Mouse (Mus musculus): Measurements from ENCODE around the gene C1qc. TPM values are rescaled to one million over a fixed set of nuclear protein-coding genes. Genes with fewer than 3 reads are reported as not detected.

The C1qc gene
- polyA plus RNA-seq, 2 experiments: 34.1 to 46.5 TPM

DNA sequence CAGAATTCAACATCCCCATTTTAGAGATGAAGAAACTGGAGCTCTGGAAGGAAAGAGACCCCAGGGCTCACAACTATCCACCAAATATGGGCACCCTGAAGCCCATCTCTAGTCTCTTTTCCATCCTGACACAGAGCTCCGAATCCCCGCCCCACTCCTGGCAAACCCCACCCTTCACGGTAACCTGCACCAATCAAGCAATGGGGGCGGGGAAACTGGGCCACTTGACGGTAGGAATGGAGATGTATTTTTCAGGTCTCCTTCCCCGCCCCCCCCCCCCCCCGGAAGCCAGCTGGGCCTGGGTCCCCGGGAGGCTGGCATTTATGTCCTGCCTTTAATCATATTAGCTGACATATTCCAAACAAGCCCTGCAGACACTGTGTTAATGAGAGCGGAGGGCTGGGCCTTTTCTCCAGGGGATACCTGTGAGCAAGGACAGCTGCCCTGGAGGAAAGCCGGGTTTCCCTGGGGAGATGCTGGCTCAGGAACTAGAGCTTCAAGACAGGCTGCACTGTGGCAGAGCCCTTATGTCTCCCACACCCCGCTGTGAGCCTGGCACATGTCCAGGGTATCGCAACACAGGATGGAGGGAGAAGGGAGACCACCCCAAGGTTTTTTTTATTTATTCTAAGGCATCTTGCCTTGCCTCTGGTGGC is 25.0 kb downstream of the C1qc start:
- ATAC-seq (ENCODE audit: insufficient read depth) (no peak), DNase-seq (ENCODE audit: low read depth in 3 of 3, low spot score in 3 of 3) (no peak)
- WGBS (ENCODE audit: insufficient replicate concordance): 22% methylated on average over 11 of the region's 12 CpGs
- Histone ChIP-seq H3K4me2 (ENCODE audit: low read depth) (no peak overlapping the region), H3K9me3 (ENCODE audit: control insufficient read depth, low read length) (no peaks in the 10 kb centered on the region), H3K4me1 (replicated peaks; ENCODE audit: control insufficient read depth in 2 of 2, insufficient read depth in 2 of 2, low read length in 1 of 2) (no peaks in the 10 kb centered on the region), H3K27me3 (ENCODE audit: control insufficient read depth, insufficient read depth, low read length) (no peaks in the 10 kb centered on the region), H3K4me3 (ENCODE audit: insufficient read depth in 1 of 2, low read depth in 2 of 2, low read length in 2 of 2) (no peak overlapping the region), H3K9ac (replicated peaks) (no peak overlapping the region), H3K36me3 (replicated peaks; ENCODE audit: control insufficient read depth, insufficient read depth, low read depth) (no peaks in the 10 kb centered on the region), H3K27ac (no peak overlapping the region)
- TF ChIP-seq CTCF (IDR thresholded peaks at IDR 0.05; ENCODE audit: low read depth): no peak
- TF ChIP-seq EP300 (IDR thresholded peaks at IDR 0.05; ENCODE audit: low read depth): no peak

DNA sequence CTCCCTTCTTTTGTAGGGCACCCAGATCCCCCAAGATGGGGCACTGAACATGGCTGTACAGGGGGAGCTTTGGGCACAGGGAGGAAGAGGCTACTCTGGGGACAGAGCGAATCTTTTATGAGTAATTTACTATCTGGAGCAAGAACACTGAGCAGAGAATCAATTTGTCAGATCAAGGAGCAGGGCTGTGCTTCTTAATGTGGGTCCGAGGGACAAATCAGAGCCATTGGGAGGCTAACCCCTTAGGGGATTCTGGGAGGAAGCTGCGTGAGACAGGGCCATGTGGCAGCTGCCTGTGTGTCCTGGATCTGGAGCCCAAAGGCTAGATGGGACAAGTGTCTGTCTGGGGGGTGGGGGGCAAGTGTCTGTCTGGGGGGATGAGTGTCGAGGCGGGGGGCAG is 27.3 kb downstream of the C1qc start:
- H3K9ac ChIP-seq (replicated peaks): no peak overlapping the region
- H3K9me3 ChIP-seq (ENCODE audit: control insufficient read depth, low read length): no peaks in the 10 kb centered on the region
- no peaks in the 10 kb centered on the region for H3K4me1 ChIP-seq (replicated peaks; ENCODE audit: control insufficient read depth in 2 of 2, insufficient read depth in 2 of 2, low read length in 1 of 2)
- ATAC-seq (ENCODE audit: insufficient read depth): no peak
- TF ChIP-seq CTCF (IDR thresholded peaks at IDR 0.05; ENCODE audit: low read depth) (no peak), EP300 (IDR thresholded peaks at IDR 0.05; ENCODE audit: low read depth) (no peak)
- H3K4me2 ChIP-seq (ENCODE audit: low read depth): no peak overlapping the region
- no peak for DNase-seq (ENCODE audit: low read depth in 3 of 3, low spot score in 3 of 3)
- no peak overlapping the region for H3K4me3 ChIP-seq (ENCODE audit: insufficient read depth in 1 of 2, low read depth in 2 of 2, low read length in 2 of 2)
- no peaks in the 10 kb centered on the region for H3K36me3 ChIP-seq (replicated peaks; ENCODE audit: control insufficient read depth, insufficient read depth, low read depth)
- H3K27me3 ChIP-seq (ENCODE audit: control insufficient read depth, insufficient read depth, low read length): no peaks in the 10 kb centered on the region
- WGBS (ENCODE audit: insufficient replicate concordance): 56% methylated on average over 5 of the region's 5 CpGs
- H3K27ac ChIP-seq: no peak overlapping the region

DNA sequence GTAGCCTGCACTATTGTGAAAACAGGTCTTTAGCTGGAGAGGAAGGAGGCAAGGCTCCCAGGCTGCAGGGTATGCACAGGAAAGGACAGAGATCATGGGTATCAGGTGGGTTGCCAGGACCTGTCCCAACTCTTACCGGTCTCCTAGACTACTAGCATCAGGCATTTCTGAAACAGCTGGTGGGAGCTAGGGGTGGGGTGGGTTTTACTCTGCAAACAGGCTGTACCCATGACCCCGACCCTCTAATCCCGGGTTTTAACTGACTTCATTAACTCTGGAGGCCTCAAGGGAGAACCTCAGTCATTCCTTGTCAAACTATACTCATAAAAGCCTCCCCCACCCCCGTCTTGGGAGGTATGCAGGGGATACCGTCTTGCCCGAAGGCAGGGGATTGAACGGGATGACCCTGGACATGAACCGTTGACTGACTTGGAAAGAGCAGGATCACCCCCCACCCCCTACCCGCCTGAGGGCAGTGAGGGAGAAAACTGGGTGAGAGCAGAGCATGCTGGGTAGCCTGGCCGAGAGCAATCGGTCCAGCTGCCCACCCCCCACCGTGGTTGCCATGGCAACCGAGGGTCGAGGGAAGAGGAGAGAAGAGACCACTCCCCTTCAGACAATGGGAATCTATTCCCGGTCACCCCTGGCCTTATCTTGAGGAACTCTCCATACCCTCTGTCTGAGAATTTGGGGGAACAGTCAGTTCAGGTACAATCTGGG is 28.0 kb downstream of the C1qc start:
- H3K27ac ChIP-seq: no peak overlapping the region
- no peaks in the 10 kb centered on the region for H3K9me3 ChIP-seq (ENCODE audit: control insufficient read depth, low read length)
- no peak for ATAC-seq (ENCODE audit: insufficient read depth)
- no peaks in the 10 kb centered on the region for H3K4me1 ChIP-seq (replicated peaks; ENCODE audit: control insufficient read depth in 2 of 2, insufficient read depth in 2 of 2, low read length in 1 of 2)
- no peak for DNase-seq (ENCODE audit: low read depth in 3 of 3, low spot score in 3 of 3)
- no peaks in the 10 kb centered on the region for H3K36me3 ChIP-seq (replicated peaks; ENCODE audit: control insufficient read depth, insufficient read depth, low read depth)
- WGBS (ENCODE audit: insufficient replicate concordance): 28% methylated on average over 15 of the region's 15 CpGs
- no peak overlapping the region for H3K9ac ChIP-seq (replicated peaks)
- H3K27me3 ChIP-seq (ENCODE audit: control insufficient read depth, insufficient read depth, low read length): no peaks in the 10 kb centered on the region
- TF ChIP-seq CTCF (IDR thresholded peaks at IDR 0.05; ENCODE audit: low read depth) (no peak), EP300 (IDR thresholded peaks at IDR 0.05; ENCODE audit: low read depth) (no peak)
- H3K4me2 ChIP-seq (ENCODE audit: low read depth): no peak overlapping the region
- no peak overlapping the region for H3K4me3 ChIP-seq (ENCODE audit: insufficient read depth in 1 of 2, low read depth in 2 of 2, low read length in 2 of 2)

DNA sequence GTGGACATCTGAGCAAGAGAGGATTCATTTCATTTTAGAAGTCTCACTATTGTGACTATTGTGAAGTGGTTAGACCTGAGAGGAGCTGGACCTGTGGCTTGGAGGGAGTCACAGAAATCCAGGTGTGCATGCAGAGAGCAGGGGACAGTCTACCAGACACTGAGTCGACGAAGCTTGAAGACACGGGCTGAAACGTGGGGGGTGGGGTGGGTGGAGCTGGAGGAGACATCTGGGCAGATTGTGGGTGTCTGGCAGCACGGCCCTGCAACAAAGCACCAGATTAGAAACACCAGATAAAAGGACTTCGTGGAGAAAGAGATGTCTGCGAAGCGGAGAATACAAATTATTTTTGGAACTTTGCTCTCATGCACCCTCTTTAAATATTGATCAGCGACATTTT is 29.3 kb downstream of the C1qc start:
- no peak overlapping the region for H3K4me3 ChIP-seq (ENCODE audit: insufficient read depth in 1 of 2, low read depth in 2 of 2, low read length in 2 of 2)
- no peaks in the 10 kb centered on the region for H3K27me3 ChIP-seq (ENCODE audit: control insufficient read depth, insufficient read depth, low read length)
- no peak overlapping the region for H3K27ac ChIP-seq
- no peak for DNase-seq (ENCODE audit: low read depth in 3 of 3, low spot score in 3 of 3)
- no peaks in the 10 kb centered on the region for H3K4me1 ChIP-seq (replicated peaks; ENCODE audit: control insufficient read depth in 2 of 2, insufficient read depth in 2 of 2, low read length in 1 of 2)
- WGBS (ENCODE audit: insufficient replicate concordance): 27% methylated on average over 9 of the region's 9 CpGs
- no peak for ATAC-seq (ENCODE audit: insufficient read depth)
- no peak for TF ChIP-seq CTCF (IDR thresholded peaks at IDR 0.05; ENCODE audit: low read depth)
- no peak overlapping the region for H3K9ac ChIP-seq (replicated peaks)
- no peaks in the 10 kb centered on the region for H3K36me3 ChIP-seq (replicated peaks; ENCODE audit: control insufficient read depth, insufficient read depth, low read depth)
- no peak overlapping the region for H3K4me2 ChIP-seq (ENCODE audit: low read depth)
- no peaks in the 10 kb centered on the region for H3K9me3 ChIP-seq (ENCODE audit: control insufficient read depth, low read length)

DNA sequence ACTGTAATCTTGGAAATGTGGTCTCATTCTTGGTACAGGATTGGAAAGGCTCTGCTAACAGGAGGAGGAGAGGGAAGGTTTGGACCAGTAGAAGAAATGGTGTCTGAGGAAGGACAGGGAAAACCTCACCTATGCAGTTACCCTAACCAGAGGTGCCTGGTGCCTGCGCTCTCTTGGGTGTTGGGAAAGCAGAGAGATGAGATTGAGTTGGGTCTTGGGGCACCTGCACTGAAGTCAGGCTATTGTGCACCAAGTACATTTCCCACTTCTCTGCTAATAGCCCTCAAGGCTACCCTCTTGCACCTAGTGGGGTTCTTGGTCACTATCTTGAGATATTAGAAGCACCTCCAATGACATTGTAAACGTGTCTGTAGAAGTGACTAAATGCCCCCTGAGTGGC is 30.5 kb downstream of the C1qc start:
- H3K4me3 ChIP-seq (ENCODE audit: insufficient read depth in 1 of 2, low read depth in 2 of 2, low read length in 2 of 2): no peak overlapping the region
- H3K27ac ChIP-seq: no peak overlapping the region
- H3K9me3 ChIP-seq (ENCODE audit: control insufficient read depth, low read length): no peaks in the 10 kb centered on the region
- TF ChIP-seq CTCF (IDR thresholded peaks at IDR 0.05; ENCODE audit: low read depth): no peak
- no peak for TF ChIP-seq EP300 (IDR thresholded peaks at IDR 0.05; ENCODE audit: low read depth)
- WGBS (ENCODE audit: insufficient replicate concordance): 39% methylated on average over 2 of the region's 2 CpGs
- no peaks in the 10 kb centered on the region for H3K36me3 ChIP-seq (replicated peaks; ENCODE audit: control insufficient read depth, insufficient read depth, low read depth)
- no peak for ATAC-seq (ENCODE audit: insufficient read depth)
- no peaks in the 10 kb centered on the region for H3K4me1 ChIP-seq (replicated peaks; ENCODE audit: control insufficient read depth in 2 of 2, insufficient read depth in 2 of 2, low read length in 1 of 2)
- H3K9ac ChIP-seq (replicated peaks): no peak overlapping the region
- no peak for DNase-seq (ENCODE audit: low read depth in 3 of 3, low spot score in 3 of 3)
- H3K27me3 ChIP-seq (ENCODE audit: control insufficient read depth, insufficient read depth, low read length): no peaks in the 10 kb centered on the region
- H3K4me2 ChIP-seq (ENCODE audit: low read depth): no peak overlapping the region
